Mouse (Mus musculus) liver, embryonic 11.5 days (tissue): ENCODE data around the gene Dpp6. TPM values are rescaled to one million over a fixed set of nuclear protein-coding genes. Genes with fewer than 3 reads are reported as not detected.

ENCODE experiments used
- ATAC-seq: fragments of 200-750 bp; cut with Nextera tagmentation; replicated peaks from 2 replicates; pipeline ENCODE4 v1.8.0; 2017; ENCODE audit warnings: moderate number of reproducible peaks, mild to moderate bottlenecking, moderate TSS enrichment, moderate library complexity; ENCODE audit not compliant: low FRiP score
- DNase-seq: peaks from one replicate; pipeline ENCODE4 v3.0.0-alpha.2; 2017; ENCODE audit warnings: low spot score
- H3K27ac ChIP-seq: fragments of 300-500 bp; sonication (generic); 2 replicates; pipeline ENCODE4 v1.5.1; 2014; ENCODE audit warnings: mild to moderate bottlenecking, low read depth, low read length, control low read depth
- H3K27me3 ChIP-seq: fragments of 300-500 bp; sonication (generic); replicated peaks from 2 replicates; pipeline ENCODE4 v1.6.1; 2014; ENCODE audit warnings: low read length, mixed read lengths; ENCODE audit not compliant: control insufficient read depth, insufficient read depth
- H3K36me3 ChIP-seq: fragments of 300-500 bp; sonication (generic); 2 replicates; pipeline ENCODE4 v1.6.1; 2014; ENCODE audit warnings: mild to moderate bottlenecking, low read length, moderate library complexity, mixed read lengths; ENCODE audit not compliant: control insufficient read depth, insufficient read depth
- H3K4me1 ChIP-seq: fragments of 300-500 bp; sonication (generic); replicated peaks from 2 replicates; pipeline ENCODE4 v1.6.1; 2014; ENCODE audit warnings: low read length, mixed read lengths; ENCODE audit not compliant: control insufficient read depth, insufficient read depth
- H3K4me2 ChIP-seq: fragments of 300-500 bp; sonication (generic); 2 replicates; pipeline ENCODE4 v1.6.1; 2014; ENCODE audit warnings: mild to moderate bottlenecking, control low read depth, moderate library complexity
- H3K4me3 ChIP-seq: fragments of 300-500 bp; sonication (generic); 2 replicates; pipeline ENCODE4 v1.5.1; 2014; ENCODE audit warnings: low read depth, low read length, control low read depth
- H3K9ac ChIP-seq: fragments of 300-500 bp; sonication (generic); 2 replicates; pipeline ENCODE4 v1.6.1; 2014; ENCODE audit warnings: low read depth, low read length, control low read depth
- H3K9me3 ChIP-seq: fragments of 300-500 bp; sonication (generic); 2 replicates; pipeline ENCODE4 v1.6.1; 2016; ENCODE audit warnings: low read length, inconsistent platforms, mixed read lengths; ENCODE audit not compliant: control insufficient read depth
- WGBS: fragments of 180-500 bp; shearing (Covaris S2); extraction: QIAGEN DNeasy Blood & Tissue Kit; methylation state at CpG from one replicate; pipeline ENCODE4 v1.1.7; 2014; 5-methylcytosine and 5-hydroxymethylcytosine counted together
- polyA plus RNA-seq: library from polyadenylated mRNA; unstranded; fragments of >200 nt; fragmentation: Nextera tagmentation; extraction: Ambion mirVana; gene quantifications from 2 replicates; pipeline ENCODE4 v1.2.1, GENCODE M21; 2014

The Dpp6 gene
- polyA plus RNA-seq, 1 experiment from 2014 or later, result 1.1 TPM

DNA sequence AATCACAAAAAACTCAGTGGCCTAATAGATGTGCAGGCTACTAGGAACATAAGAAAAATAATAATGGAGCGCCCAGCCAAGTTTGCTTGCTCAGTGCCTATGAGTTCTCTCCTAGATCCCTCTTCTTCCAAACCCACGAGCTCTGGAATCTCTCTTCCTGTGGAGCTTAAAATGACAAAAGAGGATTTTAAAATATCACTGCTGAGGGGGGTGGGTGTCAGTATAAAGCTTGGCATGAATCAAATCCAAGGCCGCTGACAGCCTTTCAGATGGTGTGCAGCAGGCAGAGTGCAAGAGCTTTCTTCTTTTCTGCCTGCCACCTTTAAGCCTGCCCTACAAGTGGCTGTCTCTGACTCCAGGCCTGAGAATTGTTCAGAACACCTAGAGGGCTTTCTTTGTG is 387.7 kb downstream of the Dpp6 start:
- no peaks in the 10 kb centered on the region for H3K9me3 ChIP-seq
- no peak overlapping the region for H3K4me2 ChIP-seq
- H3K4me1 ChIP-seq, result no peaks in the 10 kb centered on the region
- no peak overlapping the region for H3K9ac ChIP-seq
- DNase-seq (no peak), ATAC-seq (no peak)
- H3K4me3 ChIP-seq, result no peak overlapping the region
- no peaks in the 10 kb centered on the region for H3K36me3 ChIP-seq
- no peak overlapping the region for H3K27ac ChIP-seq
- H3K27me3 ChIP-seq, result no peaks in the 10 kb centered on the region
- WGBS, result 70% methylated on average over 3 of the region's 3 CpGs

DNA sequence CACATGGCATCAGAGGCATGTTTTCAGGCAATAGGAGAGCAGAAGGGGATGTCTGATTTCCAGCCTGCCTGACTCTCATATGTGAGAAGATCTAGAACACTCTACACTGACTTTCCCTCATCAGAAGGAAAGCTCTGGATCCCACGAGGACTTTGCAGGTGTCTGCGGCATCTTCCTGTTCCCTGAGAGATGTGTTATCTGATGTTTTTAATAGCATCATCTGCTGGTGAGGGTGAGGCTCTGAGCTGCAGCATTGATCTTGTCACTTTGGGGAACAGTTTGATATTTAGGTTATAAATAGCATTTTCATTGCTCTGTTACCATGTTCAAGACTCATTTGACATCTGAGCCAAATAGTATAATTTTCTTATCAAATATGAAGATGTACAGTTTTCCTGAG is 388.8 kb downstream of the Dpp6 start:
- no peak overlapping the region for H3K27ac ChIP-seq
- WGBS, result 77% methylated on average over 2 of the region's 2 CpGs
- H3K36me3 ChIP-seq, result no peaks in the 10 kb centered on the region
- no peak overlapping the region for H3K9ac ChIP-seq
- ATAC-seq (no peak), DNase-seq (no peak)
- H3K4me2 ChIP-seq, result no peak overlapping the region
- no peaks in the 10 kb centered on the region for H3K4me1 ChIP-seq
- no peaks in the 10 kb centered on the region for H3K27me3 ChIP-seq
- H3K4me3 ChIP-seq, result no peak overlapping the region
- H3K9me3 ChIP-seq, result no peaks in the 10 kb centered on the region

DNA sequence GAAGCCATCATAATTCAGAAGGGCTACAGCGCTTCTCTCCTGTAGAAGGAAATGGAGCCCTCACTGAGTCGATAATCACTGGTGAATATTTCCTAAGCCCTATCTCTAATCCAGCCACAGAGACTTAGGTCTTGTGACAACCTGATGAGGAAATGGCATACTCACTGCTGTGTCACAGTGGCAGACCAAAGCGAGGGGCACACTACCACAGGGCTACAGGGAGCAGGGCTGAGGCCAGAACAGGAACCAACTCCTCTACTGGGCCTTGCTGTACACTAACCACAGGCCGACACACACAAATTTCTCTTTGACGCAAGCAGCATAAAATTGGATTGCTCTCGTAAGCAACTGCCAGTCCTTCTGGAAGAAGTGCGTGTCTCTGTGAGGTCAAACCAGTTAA is 389.2 kb downstream of the Dpp6 start:
- Histone ChIP-seq H3K4me2 (no peak overlapping the region), H3K4me3 (no peak overlapping the region), H3K4me1 (no peaks in the 10 kb centered on the region), H3K36me3 (no peaks in the 10 kb centered on the region), H3K27me3 (no peaks in the 10 kb centered on the region), H3K9me3 (no peaks in the 10 kb centered on the region), H3K27ac (no peak overlapping the region), H3K9ac (no peak overlapping the region)
- WGBS, result 58% methylated on average over 7 of the region's 7 CpGs
- ATAC-seq, result no peak; the same call in 1 of the 2 replicates
- no peak for DNase-seq

DNA sequence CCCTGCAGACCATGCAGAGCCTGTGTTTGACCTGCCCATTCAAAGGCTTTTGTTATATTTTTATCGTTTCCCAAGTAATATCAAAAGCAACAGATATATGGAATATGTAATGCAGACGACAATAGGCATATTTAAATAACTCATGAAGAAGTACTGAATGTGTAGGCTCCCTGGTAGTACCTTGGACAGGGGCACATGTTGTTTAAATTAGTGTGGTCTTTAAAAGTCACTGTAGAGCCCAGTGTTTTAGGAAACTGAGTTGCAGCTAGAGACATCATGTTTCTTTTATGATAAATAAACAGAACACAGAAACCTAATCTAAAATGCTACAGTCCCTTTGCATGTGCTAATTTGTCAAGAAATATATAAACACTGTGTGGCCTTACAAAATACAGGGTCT is 403.1 kb downstream of the Dpp6 start:
- 60% methylated on average over 2 of the region's 2 CpGs for WGBS
- H3K36me3 ChIP-seq, result no peaks in the 10 kb centered on the region
- H3K9ac ChIP-seq, result no peak overlapping the region
- H3K4me2 ChIP-seq, result no peak overlapping the region
- H3K27me3 ChIP-seq, result no peaks in the 10 kb centered on the region
- H3K9me3 ChIP-seq, result no peaks in the 10 kb centered on the region
- no peak overlapping the region for H3K4me3 ChIP-seq
- no peak for ATAC-seq
- no peak for DNase-seq
- no peak overlapping the region for H3K27ac ChIP-seq
- no peaks in the 10 kb centered on the region for H3K4me1 ChIP-seq

DNA sequence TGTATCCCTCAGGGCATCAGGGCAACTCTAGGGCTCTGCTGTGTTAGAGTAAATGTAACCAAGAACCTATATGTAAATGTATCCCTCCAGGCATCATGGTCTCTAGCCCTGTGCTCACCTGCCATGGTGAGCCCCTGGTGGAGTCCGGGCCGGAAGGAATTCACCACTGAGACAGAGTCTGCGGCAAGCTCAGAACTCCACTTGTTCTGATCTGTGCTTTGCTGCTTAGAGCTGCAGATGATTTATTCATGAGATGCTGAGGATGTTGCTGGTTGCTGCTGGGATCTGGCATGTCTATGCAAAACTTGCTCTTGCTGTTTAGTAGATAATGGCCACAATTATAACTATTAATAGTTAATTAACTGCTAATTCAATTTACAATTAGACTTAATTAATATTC is 425.1 kb downstream of the Dpp6 start:
- no peak overlapping the region for H3K4me2 ChIP-seq
- 83% methylated on average over 3 of the region's 3 CpGs for WGBS
- DNase-seq (no peak), ATAC-seq (no peak)
- no peak overlapping the region for H3K9ac ChIP-seq
- no peaks in the 10 kb centered on the region for H3K9me3 ChIP-seq
- no peaks in the 10 kb centered on the region for H3K27me3 ChIP-seq
- H3K4me1 ChIP-seq, result no peaks in the 10 kb centered on the region
- H3K36me3 ChIP-seq, result no peaks in the 10 kb centered on the region
- H3K27ac ChIP-seq, result no peak overlapping the region
- H3K4me3 ChIP-seq, result no peak overlapping the region

DNA sequence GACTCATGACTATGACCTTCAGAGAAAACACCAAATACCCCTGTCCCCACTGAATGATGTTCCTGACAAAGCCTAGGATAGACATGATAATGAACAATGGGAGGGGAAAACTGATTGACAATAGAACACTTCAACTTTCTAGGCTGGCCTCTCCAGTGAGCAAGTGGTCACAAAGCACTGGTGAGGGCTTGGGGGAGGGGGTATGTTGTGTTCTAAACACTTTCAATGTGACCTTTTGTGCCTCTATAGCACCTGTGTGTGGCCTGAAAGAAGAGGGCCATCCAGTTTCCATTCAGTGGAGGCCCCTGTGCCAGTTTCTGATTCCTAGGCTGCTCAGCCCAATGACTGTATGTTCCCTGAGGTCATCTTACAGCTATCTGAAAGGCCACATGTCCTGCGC is 426.2 kb downstream of the Dpp6 start:
- H3K4me3 ChIP-seq, result no peak overlapping the region
- no peak overlapping the region for H3K27ac ChIP-seq
- ATAC-seq (no peak), DNase-seq (no peak)
- H3K27me3 ChIP-seq, result no peaks in the 10 kb centered on the region
- H3K9ac ChIP-seq, result no peak overlapping the region
- no peaks in the 10 kb centered on the region for H3K36me3 ChIP-seq
- H3K4me1 ChIP-seq, result no peaks in the 10 kb centered on the region
- no peak overlapping the region for H3K4me2 ChIP-seq
- no peaks in the 10 kb centered on the region for H3K9me3 ChIP-seq
- 89% methylated on average over 1 of the region's 1 CpGs for WGBS

DNA sequence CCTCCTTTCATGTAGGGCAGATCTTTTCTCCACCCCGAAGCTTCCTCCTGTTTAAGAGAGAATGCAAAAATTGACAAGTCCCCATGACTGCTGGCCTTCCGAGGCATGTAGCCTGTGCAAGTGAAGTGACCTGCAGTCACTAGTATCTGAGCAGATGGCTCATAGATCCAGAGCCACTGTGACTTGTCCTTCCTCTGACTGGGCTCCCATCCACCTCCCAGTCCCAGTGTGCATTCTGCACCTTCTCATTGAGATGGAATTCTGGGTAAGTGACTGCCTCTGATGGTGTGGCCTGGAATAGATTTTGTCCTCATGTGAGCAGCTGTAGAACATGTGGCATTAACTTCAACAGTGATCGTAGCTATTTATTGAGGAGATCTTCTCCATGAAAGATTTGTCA is 430.8 kb downstream of the Dpp6 start:
- Histone ChIP-seq H3K4me3 (no peak overlapping the region), H3K36me3 (no peaks in the 10 kb centered on the region), H3K9me3 (no peaks in the 10 kb centered on the region), H3K4me2 (no peak overlapping the region), H3K4me1 (no peaks in the 10 kb centered on the region), H3K27ac (no peak overlapping the region), H3K9ac (no peak overlapping the region), H3K27me3 (no peaks in the 10 kb centered on the region)
- DNase-seq (no peak), ATAC-seq (no peak)
- WGBS, result 78% methylated on average over 3 of the region's 3 CpGs

DNA sequence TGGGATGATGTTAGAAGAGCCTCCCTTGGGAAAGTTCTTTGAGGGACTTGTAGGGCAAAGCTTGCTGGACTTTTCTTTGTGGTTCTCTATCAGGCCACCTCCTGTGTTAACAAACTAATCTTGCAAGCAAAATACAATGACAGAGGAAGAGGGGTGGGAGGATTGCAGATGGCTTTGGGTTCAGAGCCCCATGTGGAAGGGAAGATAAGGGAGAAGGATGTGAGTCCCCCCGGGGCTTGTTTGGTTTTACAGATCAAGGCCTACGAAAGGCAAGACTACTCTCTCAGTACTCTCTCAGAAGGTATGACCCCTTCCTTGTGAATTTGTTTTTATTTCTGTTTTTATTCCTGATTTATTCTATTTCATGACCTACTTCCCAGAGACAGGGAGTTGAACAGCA is 431.7 kb downstream of the Dpp6 start:
- Histone ChIP-seq H3K27ac (no peak overlapping the region), H3K36me3 (no peaks in the 10 kb centered on the region), H3K9ac (no peak overlapping the region), H3K27me3 (no peaks in the 10 kb centered on the region), H3K9me3 (no peaks in the 10 kb centered on the region), H3K4me2 (no peak overlapping the region), H3K4me3 (no peak overlapping the region), H3K4me1 (no peaks in the 10 kb centered on the region)
- DNase-seq (no peak), ATAC-seq (peak; percentile 26; the same call in 1 of the 2 replicates)
- 21% methylated on average over 2 of the region's 2 CpGs for WGBS

DNA sequence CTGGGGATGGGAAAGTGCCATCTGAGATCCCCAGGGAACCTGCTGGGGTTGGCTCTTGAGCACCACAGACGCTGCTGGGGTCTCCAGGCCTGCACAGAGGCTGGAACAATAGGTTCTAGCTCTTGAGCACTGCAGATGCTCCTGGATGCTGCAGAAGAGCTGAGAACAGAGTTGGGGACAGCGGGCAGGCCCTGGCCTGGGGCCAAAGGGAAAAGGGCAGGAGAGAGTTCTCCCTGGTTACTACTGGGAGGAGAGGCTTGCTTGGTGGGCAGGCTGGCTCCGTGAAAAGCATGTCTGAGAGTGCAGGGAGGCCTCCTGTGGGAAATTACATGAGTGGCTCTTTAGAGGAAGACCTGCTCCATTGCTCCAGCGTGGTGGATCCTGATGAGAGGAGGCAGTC is 432.9 kb downstream of the Dpp6 start:
- Histone ChIP-seq H3K4me3 (no peak overlapping the region), H3K9me3 (no peaks in the 10 kb centered on the region), H3K36me3 (no peaks in the 10 kb centered on the region), H3K27me3 (no peaks in the 10 kb centered on the region), H3K4me2 (no peak overlapping the region), H3K4me1 (no peaks in the 10 kb centered on the region), H3K27ac (no peak overlapping the region), H3K9ac (no peak overlapping the region)
- ATAC-seq, result no peak
- no peak for DNase-seq
- WGBS, result 60% methylated on average over 4 of the region's 4 CpGs
